Mouse (Mus musculus) forebrain, embryonic 16.5 days (tissue): ENCODE measurements around the gene Gm8897. TPM values are rescaled to one million over a fixed set of nuclear protein-coding genes. Genes with fewer than 3 reads are reported as not detected.
"Not testable (repeated sequence)": the region's sequence is repeated elsewhere in the genome, so short reads cannot be mapped to it uniquely, and the experiment has no call there.

Experiments
- ATAC-seq: fragments of 200-750 bp; cut with Nextera tagmentation; 2 replicates; pipeline ENCODE4 v1.8.0; 2017; ENCODE audit warnings: mild to moderate bottlenecking, moderate library complexity
- H3K27ac ChIP-seq: fragments of 300-500 bp; sonication (generic); 2 replicates; pipeline ENCODE4 v1.5.1; 2014; ENCODE audit warnings: low read length, control low read depth
- H3K27me3 ChIP-seq: fragments of 300-500 bp; sonication (generic); replicated peaks from 2 replicates; pipeline ENCODE4 v1.6.1; 2014; ENCODE audit warnings: low read length; ENCODE audit not compliant: control insufficient read depth, insufficient read depth
- H3K36me3 ChIP-seq: fragments of 300-500 bp; sonication (generic); 2 replicates; pipeline ENCODE4 v1.6.1; 2014; ENCODE audit not compliant: control insufficient read depth, insufficient read depth
- H3K4me1 ChIP-seq: fragments of 300-500 bp; sonication (generic); replicated peaks from 2 replicates; pipeline ENCODE4 v1.6.1; 2014; ENCODE audit warnings: low read length; ENCODE audit not compliant: control insufficient read depth, insufficient read depth
- H3K4me2 ChIP-seq: fragments of 300-500 bp; sonication (generic); 2 replicates; pipeline ENCODE4 v1.6.1; 2014; ENCODE audit warnings: mild to moderate bottlenecking, low read length, control low read depth
- H3K4me3 ChIP-seq: fragments of 300-500 bp; sonication (generic); replicated peaks from 2 replicates; pipeline ENCODE4 v1.5.1; 2014; ENCODE audit warnings: mild to moderate bottlenecking, low read length, control low read depth
- H3K9ac ChIP-seq: fragments of 300-500 bp; sonication (generic); replicated peaks from 2 replicates; pipeline ENCODE4 v1.6.1; 2014; ENCODE audit warnings: low read depth, low read length, control low read depth
- H3K9me3 ChIP-seq: fragments of 300-500 bp; sonication (generic); 2 replicates; pipeline ENCODE4 v1.6.1; 2016; ENCODE audit warnings: low read length; ENCODE audit not compliant: control insufficient read depth
- WGBS: fragments of 180-500 bp; shearing (Covaris S2); extraction: QIAGEN DNeasy Blood & Tissue Kit; methylation state at CpG from one replicate; pipeline ENCODE4 v1.1.7; 2014; 5-methylcytosine and 5-hydroxymethylcytosine counted together
- polyA plus RNA-seq: library from polyadenylated mRNA; unstranded; fragments of >200 nt; fragmentation: Nextera tagmentation; extraction: Ambion mirVana; gene quantifications from 2 replicates; pipeline ENCODE4 v1.2.1, GENCODE M21; 2015

The Gm8897 gene
- not detected in 2 replicates for polyA plus RNA-seq

- 54% methylated on average over 2 of the region's 2 CpGs for WGBS
- not testable (repeated sequence) for H3K4me1 ChIP-seq, H3K9ac ChIP-seq, H3K27me3 ChIP-seq, H3K4me3 ChIP-seq, H3K36me3 ChIP-seq, H3K4me2 ChIP-seq, H3K9me3 ChIP-seq, ATAC-seq, H3K27ac ChIP-seq
These were observed at the start of gene Gm8897 for GRCm38 (mm10) chr5:11416118-11416517. TSS of gene Gm8897 (plus strand) at chr5:11416418.

- H3K4me1 ChIP-seq, H3K9ac ChIP-seq, ATAC-seq, H3K36me3 ChIP-seq, H3K27me3 ChIP-seq, H3K9me3 ChIP-seq, H3K4me2 ChIP-seq, H3K27ac ChIP-seq, H3K4me3 ChIP-seq: not testable (repeated sequence)
- WGBS = 78% methylated on average over 1 of the region's 1 CpGs
These were observed 473 bp downstream of the Gm8897 start for GRCm38 (mm10) chr5:11416691-11417090.

Other genes with a start within 250 kb of the Gm8897 start
- gene Gm5861, start 233.3 kb upstream of the Gm8897 start, polyA plus RNA-seq = not detected in 2 replicates
- gene Gm8890, start 160.4 kb upstream of the Gm8897 start, polyA plus RNA-seq = not detected in 2 replicates
- gene Speer1, start 74.9 kb upstream of the Gm8897 start, polyA plus RNA-seq = not detected in 2 replicates
- gene Gm8906, start 86.3 kb downstream of the Gm8897 start, polyA plus RNA-seq = not detected in 2 replicates
- gene Gm6460, start 178.5 kb downstream of the Gm8897 start, polyA plus RNA-seq = not detected in 2 replicates